Mouse (Mus musculus): ENCODE data around the gene Syne1. TPM values are rescaled to one million over a fixed set of nuclear protein-coding genes. Genes with fewer than 3 reads are reported as not detected.

The Syne1 gene
- total and polyA plus RNA-seq, 3 experiments, result 5.3 to 6.8 TPM; not detected in 1

GRCm38 (mm10) chr10:5515330-5515729 is 36.0 kb downstream of the Syne1 start:
- DNase-seq (ENCODE audit: low read depth, low spot score), result peak; percentile 23
- no peaks in the 10 kb centered on the region for H3K9me3 ChIP-seq (replicated peaks; ENCODE audit: insufficient read depth, low read length)
- no peaks in the 10 kb centered on the region for H3K4me1 ChIP-seq (ENCODE audit: control insufficient read depth in 1 of 2, insufficient read depth in 2 of 2, low read length in 2 of 2)
- H3K27ac ChIP-seq (ENCODE audit: control insufficient read depth, low read depth, low read length), result no peak overlapping the region
- H3K79me2 ChIP-seq (ENCODE audit: control insufficient read depth, insufficient read depth, low read length, poor library complexity), result no peaks in the 10 kb centered on the region
- no peak overlapping the region for H3K9ac ChIP-seq (ENCODE audit: control insufficient read depth, low read depth, low read length, poor library complexity, severe bottlenecking)
- H3K27me3 ChIP-seq (ENCODE audit: control insufficient read depth in 1 of 2, insufficient read depth in 2 of 2, low read length in 2 of 2), result peaks cover 2 to 4% of the 10 kb centered on the region in 2 experiments; a peak in 3 of 4 replicates
- TF ChIP-seq MYB (IDR thresholded peaks at IDR 0.05; ENCODE audit: low read depth, low read length) (no peak), GABPA (IDR thresholded peaks at IDR 0.05; ENCODE audit: low read depth, low read length) (no peak), POLR2AphosphoS2 (IDR thresholded peaks at IDR 0.05; ENCODE audit: low read length) (no peak), ZKSCAN1 (IDR thresholded peaks at IDR 0.05; ENCODE audit: low read depth, low read length) (no peak), CTCF (IDR thresholded peaks at IDR 0.05 in 2 of 3, conservative IDR thresholded peaks at IDR 0.05 in 1 of 3; ENCODE audit: control insufficient read depth in 1 of 3, insufficient read depth in 1 of 3, low read depth in 2 of 3, low read length in 3 of 3, poor library complexity in 1 of 3, severe bottlenecking in 1 of 3) (no peak), USF2 (IDR thresholded peaks at IDR 0.05; ENCODE audit: borderline replicate concordance in 1 of 2, insufficient read depth in 1 of 2, low read depth in 1 of 2, low read length in 2 of 2) (no peak), MAZ (IDR thresholded peaks at IDR 0.05; ENCODE audit: low read depth, low read length) (no peak), TAL1 (IDR thresholded peaks at IDR 0.05; ENCODE audit: low read length) (no peak), ZMIZ1 (IDR thresholded peaks at IDR 0.05; ENCODE audit: low read depth, low read length) (no peak), ZNF384 (IDR thresholded peaks at IDR 0.05; ENCODE audit: low read depth, low read length) (no peak), SMC3 (IDR thresholded peaks at IDR 0.05; ENCODE audit: low read depth, low read length) (no peak), NRF1 (IDR thresholded peaks at IDR 0.05; ENCODE audit: insufficient read depth, low read depth, low read length, poor library complexity, severe bottlenecking) (no peak), GATA1 (IDR thresholded peaks at IDR 0.05; ENCODE audit: low read depth, low read length) (no peak), NELFE (IDR thresholded peaks at IDR 0.05; ENCODE audit: low read depth, low read length) (no peak), ZC3H11A (IDR thresholded peaks at IDR 0.05; ENCODE audit: low read depth, low read length) (no peak), JUND (IDR thresholded peaks at IDR 0.05; ENCODE audit: low read depth, low read length) (no peak), ELF1 (IDR thresholded peaks at IDR 0.05; ENCODE audit: low read depth, low read length) (no peak), RAD21 (IDR thresholded peaks at IDR 0.05; ENCODE audit: low read depth, low read length) (no peak), POLR2A (IDR thresholded peaks at IDR 0.05; ENCODE audit: control insufficient read depth in 1 of 2, insufficient read depth in 1 of 2, low read depth in 1 of 2, low read length in 2 of 2, poor library complexity in 1 of 2) (no peak)
- no peaks in the 10 kb centered on the region for H3K36me3 ChIP-seq (ENCODE audit: control insufficient read depth in 1 of 2, insufficient read depth in 2 of 2, low read length in 2 of 2)
- H3K4me3 ChIP-seq (ENCODE audit: control insufficient read depth in 1 of 2, insufficient read depth in 1 of 2, low read depth in 2 of 2, low read length in 2 of 2), result no peak overlapping the region

GRCm38 (mm10) chr10:5514134-5514533 is 37.1 kb downstream of the Syne1 start:
- H3K9me3 ChIP-seq (replicated peaks; ENCODE audit: insufficient read depth, low read length), result no peaks in the 10 kb centered on the region
- no peak overlapping the region for H3K27ac ChIP-seq (ENCODE audit: control insufficient read depth, low read depth, low read length)
- no peaks in the 10 kb centered on the region for H3K4me1 ChIP-seq (ENCODE audit: control insufficient read depth in 1 of 2, insufficient read depth in 2 of 2, low read length in 2 of 2)
- no peak overlapping the region for H3K9ac ChIP-seq (ENCODE audit: control insufficient read depth, low read depth, low read length, poor library complexity, severe bottlenecking)
- H3K36me3 ChIP-seq (ENCODE audit: control insufficient read depth in 1 of 2, insufficient read depth in 2 of 2, low read length in 2 of 2), result no peaks in the 10 kb centered on the region
- H3K4me3 ChIP-seq (ENCODE audit: control insufficient read depth in 1 of 2, insufficient read depth in 1 of 2, low read depth in 2 of 2, low read length in 2 of 2), result no peak overlapping the region
- peaks cover 2 to 4% of the 10 kb centered on the region in 2 experiments; a peak in 3 of 4 replicates for H3K27me3 ChIP-seq (ENCODE audit: control insufficient read depth in 1 of 2, insufficient read depth in 2 of 2, low read length in 2 of 2)
- DNase-seq (ENCODE audit: low read depth, low spot score), result no peak
- no peaks in the 10 kb centered on the region for H3K79me2 ChIP-seq (ENCODE audit: control insufficient read depth, insufficient read depth, low read length, poor library complexity)
- TF ChIP-seq MYB (IDR thresholded peaks at IDR 0.05; ENCODE audit: low read depth, low read length), result no peak
- no peak for TF ChIP-seq SIN3A (IDR thresholded peaks at IDR 0.05; ENCODE audit: low read length)
- no peak for TF ChIP-seq GATA1 (IDR thresholded peaks at IDR 0.05; ENCODE audit: low read depth, low read length)
- no peak for TF ChIP-seq CHD1 (IDR thresholded peaks at IDR 0.05; ENCODE audit: low read depth, low read length)
- TF ChIP-seq USF2 (IDR thresholded peaks at IDR 0.05; ENCODE audit: borderline replicate concordance in 1 of 2, insufficient read depth in 1 of 2, low read depth in 1 of 2, low read length in 2 of 2), result no peak

All from MEL (cell line).